Mouse (Mus musculus): ENCODE results near the gene Napa. TPM values are rescaled to one million over a fixed set of nuclear protein-coding genes. Genes with fewer than 3 reads are reported as not detected.
A peak's percentile ranks its signal among the peaks of the same experiment; 100 is the strongest.

Gene Napa
- polyA plus RNA-seq, 1 experiment from 2014 or later = 214 TPM

DNA sequence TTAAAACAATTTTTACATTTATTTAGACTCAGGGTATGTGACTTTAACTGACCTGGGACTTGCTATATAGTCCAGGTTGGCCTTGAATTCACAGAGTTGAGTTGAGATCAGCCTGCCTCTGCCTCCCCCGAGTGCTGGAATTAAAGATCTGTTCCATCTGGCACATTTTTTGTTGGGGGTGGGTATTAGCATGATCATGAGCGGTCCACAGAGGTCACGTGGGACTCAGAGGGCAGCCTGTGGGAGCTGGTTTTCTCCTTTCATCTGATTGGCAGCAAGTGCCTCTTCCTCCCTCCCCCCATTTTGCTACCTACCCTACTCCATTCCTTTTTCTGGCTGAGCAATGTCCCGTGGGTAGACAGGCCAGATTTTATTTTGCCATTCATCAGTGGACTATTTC, 17.7 kb upstream of the Napa start:
- H3K27me3 ChIP-seq (ENCODE audit: control insufficient read depth, insufficient read depth, low read length) = no peaks in the 10 kb centered on the region
- ATAC-seq (ENCODE audit: low FRiP score) (no peak), DNase-seq (ENCODE audit: low spot score) (no peak)
- no peak overlapping the region for H3K4me2 ChIP-seq (replicated peaks)
- no peak overlapping the region for H3K27ac ChIP-seq
- H3K4me1 ChIP-seq (replicated peaks; ENCODE audit: control insufficient read depth, insufficient read depth, low read length) = no peaks in the 10 kb centered on the region
- H3K9me3 ChIP-seq (ENCODE audit: control insufficient read depth, low read length) = no peaks in the 10 kb centered on the region
- WGBS = 64% methylated on average over 4 of the region's 4 CpGs
- H3K4me3 ChIP-seq (replicated peaks; ENCODE audit: low read length) = no peak overlapping the region
- no peak overlapping the region for H3K9ac ChIP-seq
- no peaks in the 10 kb centered on the region for H3K36me3 ChIP-seq (replicated peaks; ENCODE audit: control insufficient read depth, insufficient read depth)

GRCm38 (mm10) chr7:16083361-16083760, 14.9 kb upstream of the Napa start:
- Histone ChIP-seq H3K27me3 (ENCODE audit: control insufficient read depth, insufficient read depth, low read length) (no peaks in the 10 kb centered on the region), H3K4me2 (replicated peaks) (no peak overlapping the region), H3K4me3 (replicated peaks; ENCODE audit: low read length) (no peak overlapping the region), H3K27ac (no peak overlapping the region), H3K36me3 (replicated peaks; ENCODE audit: control insufficient read depth, insufficient read depth) (no peaks in the 10 kb centered on the region), H3K4me1 (replicated peaks; ENCODE audit: control insufficient read depth, insufficient read depth, low read length) (no peaks in the 10 kb centered on the region), H3K9ac (no peak overlapping the region), H3K9me3 (ENCODE audit: control insufficient read depth, low read length) (no peaks in the 10 kb centered on the region)
- ATAC-seq (ENCODE audit: low FRiP score) (no peak), DNase-seq (ENCODE audit: low spot score) (no peak)
- WGBS = 59% methylated on average over 4 of the region's 4 CpGs

DNA sequence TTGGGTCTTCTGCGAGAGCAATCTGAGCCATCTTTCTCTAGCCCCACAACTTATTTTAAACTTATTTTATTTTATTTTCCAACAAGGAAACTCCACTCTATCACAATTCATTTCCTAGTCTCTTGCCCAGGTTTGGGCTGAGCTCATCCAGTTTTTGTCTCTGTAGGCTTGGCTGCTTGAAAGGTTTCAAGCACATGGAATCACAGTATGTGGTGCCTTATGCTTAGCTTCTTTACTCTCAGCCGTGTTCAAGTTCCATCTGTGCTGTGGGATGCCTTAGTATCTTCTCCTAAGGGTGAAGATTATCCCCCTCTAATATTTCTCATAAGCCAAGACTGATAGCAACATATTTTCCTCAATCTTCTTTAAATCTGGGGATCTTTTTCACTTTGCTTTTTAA, 10.7 kb upstream of the Napa start:
- no peak for DNase-seq (ENCODE audit: low spot score)

DNA sequence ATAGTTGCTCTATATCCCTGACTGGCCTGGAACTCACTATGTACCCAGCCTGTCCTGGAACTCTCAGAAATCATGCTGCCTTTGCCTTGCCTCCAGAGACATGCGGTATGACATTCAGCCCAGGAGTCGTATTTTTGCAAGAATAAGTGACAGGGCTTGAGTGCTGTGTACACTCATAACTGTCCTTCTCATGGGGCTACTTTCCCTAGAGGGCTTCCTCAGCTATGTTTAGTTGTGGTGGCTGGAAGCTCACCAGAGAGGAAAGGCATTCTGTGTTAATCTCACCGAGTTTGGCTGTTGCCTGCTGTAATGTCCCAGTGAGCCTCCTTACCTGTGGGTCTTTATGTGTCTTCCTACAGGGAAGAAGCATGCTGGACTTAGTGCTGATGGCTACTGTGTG, 3.7 kb upstream of the Napa start:
- no peak overlapping the region for H3K27ac ChIP-seq
- ATAC-seq (ENCODE audit: low FRiP score) (no peak), DNase-seq (ENCODE audit: low spot score) (no peak)
- no peak overlapping the region for H3K4me2 ChIP-seq (replicated peaks)
- no peaks in the 10 kb centered on the region for H3K9me3 ChIP-seq (ENCODE audit: control insufficient read depth, low read length)
- H3K9ac ChIP-seq = no peak overlapping the region
- no peaks in the 10 kb centered on the region for H3K27me3 ChIP-seq (ENCODE audit: control insufficient read depth, insufficient read depth, low read length)
- 77% methylated on average over 3 of the region's 3 CpGs for WGBS
- no peak overlapping the region for H3K4me3 ChIP-seq (replicated peaks; ENCODE audit: low read length)
- H3K36me3 ChIP-seq (replicated peaks; ENCODE audit: control insufficient read depth, insufficient read depth) = no peaks in the 10 kb centered on the region
- peaks cover 7% of the 10 kb centered on the region for H3K4me1 ChIP-seq (replicated peaks; ENCODE audit: control insufficient read depth, insufficient read depth, low read length)

More for the DNA sequence above, 10.7 kb upstream of the Napa start:
- H3K27me3 ChIP-seq (ENCODE audit: control insufficient read depth, insufficient read depth, low read length) = no peaks in the 10 kb centered on the region
- no peak overlapping the region for H3K9ac ChIP-seq
- H3K9me3 ChIP-seq (ENCODE audit: control insufficient read depth, low read length) = no peaks in the 10 kb centered on the region
- no peaks in the 10 kb centered on the region for H3K36me3 ChIP-seq (replicated peaks; ENCODE audit: control insufficient read depth, insufficient read depth)
- no peak overlapping the region for H3K4me3 ChIP-seq (replicated peaks; ENCODE audit: low read length)
- H3K4me2 ChIP-seq (replicated peaks) = no peak overlapping the region
- H3K27ac ChIP-seq = no peak overlapping the region
- H3K4me1 ChIP-seq (replicated peaks; ENCODE audit: control insufficient read depth, insufficient read depth, low read length) = no peaks in the 10 kb centered on the region
- ATAC-seq (ENCODE audit: low FRiP score) = no peak
- WGBS = 78% methylated on average over 2 of the region's 2 CpGs

- peak overlapping the region; percentile 88 for H3K4me2 ChIP-seq (replicated peaks)
- H3K36me3 ChIP-seq (replicated peaks; ENCODE audit: control insufficient read depth, insufficient read depth) = peaks cover 11% of the 10 kb centered on the region; the same call in 1 of the 2 replicates
- peak overlapping the region; percentile 96 for H3K4me3 ChIP-seq (replicated peaks; ENCODE audit: low read length)
- no peaks in the 10 kb centered on the region for H3K9me3 ChIP-seq (ENCODE audit: control insufficient read depth, low read length)
- H3K4me1 ChIP-seq (replicated peaks; ENCODE audit: control insufficient read depth, insufficient read depth, low read length) = peaks cover 20% of the 10 kb centered on the region
- ATAC-seq (ENCODE audit: low FRiP score) (no peak), DNase-seq (ENCODE audit: low spot score) (no peak)
- WGBS = 89% methylated on average over 4 of the region's 4 CpGs
- no peaks in the 10 kb centered on the region for H3K27me3 ChIP-seq (ENCODE audit: control insufficient read depth, insufficient read depth, low read length)
- no peak overlapping the region for H3K27ac ChIP-seq
- H3K9ac ChIP-seq = peak overlapping the region; percentile 98; the same call in 1 of the 2 replicates
These were observed 1.6 kb downstream of the Napa start for GRCm38 (mm10) chr7:16099901-16100300.

- Histone ChIP-seq H3K9ac (no peak overlapping the region), H3K27ac (no peak overlapping the region), H3K4me3 (replicated peaks; ENCODE audit: low read length) (no peak overlapping the region), H3K27me3 (ENCODE audit: control insufficient read depth, insufficient read depth, low read length) (no peaks in the 10 kb centered on the region), H3K4me1 (replicated peaks; ENCODE audit: control insufficient read depth, insufficient read depth, low read length) (peaks cover 20% of the 10 kb centered on the region), H3K4me2 (replicated peaks) (no peak overlapping the region), H3K9me3 (ENCODE audit: control insufficient read depth, low read length) (no peaks in the 10 kb centered on the region), H3K36me3 (replicated peaks; ENCODE audit: control insufficient read depth, insufficient read depth) (peaks cover 20% of the 10 kb centered on the region; the same call in 1 of the 2 replicates)
- no peak for ATAC-seq (ENCODE audit: low FRiP score)
- WGBS = 75% methylated on average over 7 of the region's 7 CpGs
- DNase-seq (ENCODE audit: low spot score) = no peak
These were observed 2.8 kb downstream of the Napa start for GRCm38 (mm10) chr7:16101081-16101480.

- H3K27ac ChIP-seq = 0 out of 2 replicates have a peak overlapping the region, but pooled peaks have one; percentile 17
- H3K4me2 ChIP-seq (replicated peaks) = no peak overlapping the region
- H3K27me3 ChIP-seq (ENCODE audit: control insufficient read depth, insufficient read depth, low read length) = no peaks in the 10 kb centered on the region
- no peaks in the 10 kb centered on the region for H3K9me3 ChIP-seq (ENCODE audit: control insufficient read depth, low read length)
- H3K9ac ChIP-seq = no peak overlapping the region
- no peak for DNase-seq (ENCODE audit: low spot score)
- no peak for ATAC-seq (ENCODE audit: low FRiP score)
- 69% methylated on average over 15 of the region's 15 CpGs for WGBS
- no peak overlapping the region for H3K4me3 ChIP-seq (replicated peaks; ENCODE audit: low read length)
- H3K4me1 ChIP-seq (replicated peaks; ENCODE audit: control insufficient read depth, insufficient read depth, low read length) = peaks cover 20% of the 10 kb centered on the region
- peaks cover 20% of the 10 kb centered on the region; the same call in 1 of the 2 replicates for H3K36me3 ChIP-seq (replicated peaks; ENCODE audit: control insufficient read depth, insufficient read depth)
These were observed 3.6 kb downstream of the Napa start for GRCm38 (mm10) chr7:16101726-16102475.

GRCm38 (mm10) chr7:16102686-16103226, 4.5 kb downstream of the Napa start:
- H3K4me1 ChIP-seq (replicated peaks; ENCODE audit: control insufficient read depth, insufficient read depth, low read length) = peaks cover 20% of the 10 kb centered on the region
- H3K9ac ChIP-seq = 0 out of 2 replicates have a peak overlapping the region, but pooled peaks have one; percentile 28
- no peak for ATAC-seq (ENCODE audit: low FRiP score)
- no peak for DNase-seq (ENCODE audit: low spot score)
- no peak overlapping the region for H3K4me2 ChIP-seq (replicated peaks)
- H3K27ac ChIP-seq = 0 out of 2 replicates have a peak overlapping the region, but pooled peaks have one; percentile 6
- 86% methylated on average over 5 of the region's 5 CpGs for WGBS
- no peak overlapping the region for H3K4me3 ChIP-seq (replicated peaks; ENCODE audit: low read length)
- no peaks in the 10 kb centered on the region for H3K27me3 ChIP-seq (ENCODE audit: control insufficient read depth, insufficient read depth, low read length)
- no peaks in the 10 kb centered on the region for H3K9me3 ChIP-seq (ENCODE audit: control insufficient read depth, low read length)
- peaks cover 27% of the 10 kb centered on the region for H3K36me3 ChIP-seq (replicated peaks; ENCODE audit: control insufficient read depth, insufficient read depth)

- H3K36me3 ChIP-seq (replicated peaks; ENCODE audit: control insufficient read depth, insufficient read depth) = peaks cover 35% of the 10 kb centered on the region
- 47% methylated on average over 6 of the region's 6 CpGs for WGBS
- ATAC-seq (ENCODE audit: low FRiP score) (peak; percentile 58), DNase-seq (ENCODE audit: low spot score) (peak; percentile 33)
- no peak overlapping the region for H3K4me3 ChIP-seq (replicated peaks; ENCODE audit: low read length)
- H3K27me3 ChIP-seq (ENCODE audit: control insufficient read depth, insufficient read depth, low read length) = no peaks in the 10 kb centered on the region
- no peak overlapping the region for H3K9ac ChIP-seq
- H3K9me3 ChIP-seq (ENCODE audit: control insufficient read depth, low read length) = no peaks in the 10 kb centered on the region
- H3K27ac ChIP-seq = peak overlapping the region; percentile 6; the same call in 1 of the 2 replicates
- peaks cover 20% of the 10 kb centered on the region for H3K4me1 ChIP-seq (replicated peaks; ENCODE audit: control insufficient read depth, insufficient read depth, low read length)
- H3K4me2 ChIP-seq (replicated peaks) = no peak overlapping the region
These were observed 5.5 kb downstream of the Napa start for GRCm38 (mm10) chr7:16103760-16104159.
